Mouse (Mus musculus) liver, embryonic 15.5 days (tissue): ENCODE results near the gene Rufy3. TPM values are rescaled to one million over a fixed set of nuclear protein-coding genes. Genes with fewer than 3 reads are reported as not detected.
A peak's percentile ranks its signal among the peaks of the same experiment; 100 is the strongest.

Source experiments
- ATAC-seq: fragments of 200-750 bp; cut with Nextera tagmentation; 2 replicates; pipeline ENCODE4 v1.8.0; 2017; ENCODE audit warnings: moderate number of reproducible peaks, mild to moderate bottlenecking, moderate library complexity; ENCODE audit not compliant: insufficient read depth
- H3K27ac ChIP-seq: fragments of 300-500 bp; sonication (generic); replicated peaks from 2 replicates; pipeline ENCODE4 v1.5.1; 2015; ENCODE audit warnings: mild to moderate bottlenecking, inconsistent platforms
- H3K27me3 ChIP-seq: fragments of 300-500 bp; sonication (generic); 2 replicates; pipeline ENCODE4 v1.6.1; 2015; ENCODE audit warnings: mild to moderate bottlenecking, inconsistent platforms
- H3K36me3 ChIP-seq: fragments of 300-500 bp; sonication (generic); replicated peaks from 2 replicates; pipeline ENCODE4 v1.6.1; 2015; ENCODE audit warnings: moderate library complexity, mild to moderate bottlenecking, inconsistent platforms
- H3K4me1 ChIP-seq: fragments of 300-500 bp; sonication (generic); replicated peaks from 2 replicates; pipeline ENCODE4 v1.6.1; 2015; ENCODE audit warnings: inconsistent platforms
- H3K4me2 ChIP-seq: fragments of 300-500 bp; sonication (generic); 2 replicates; pipeline ENCODE4 v1.6.1; 2015; ENCODE audit warnings: moderate library complexity, mild to moderate bottlenecking, inconsistent platforms
- H3K4me3 ChIP-seq: fragments of 300-500 bp; sonication (generic); replicated peaks from 2 replicates; pipeline ENCODE4 v1.5.1; 2015; ENCODE audit warnings: mild to moderate bottlenecking, inconsistent platforms
- H3K9ac ChIP-seq: fragments of 300-500 bp; sonication (generic); 2 replicates; pipeline ENCODE4 v1.6.1; 2015; ENCODE audit warnings: moderate library complexity, mild to moderate bottlenecking, inconsistent platforms
- H3K9me3 ChIP-seq: fragments of 300-500 bp; sonication (generic); replicated peaks from 2 replicates; pipeline ENCODE4 v1.6.1; 2016; ENCODE audit warnings: inconsistent platforms
- WGBS: fragments of 180-500 bp; shearing (Covaris S2); methylation state at CpG from one replicate; pipeline ENCODE4 v1.1.7; 2015; ENCODE audit warnings: mixed read lengths; ENCODE audit not compliant: insufficient replicate concordance; 5-methylcytosine and 5-hydroxymethylcytosine counted together
- polyA plus RNA-seq: library from polyadenylated mRNA; unstranded; fragments of >200 nt; fragmentation: Nextera tagmentation; extraction: Ambion mirVana; gene quantifications from 2 replicates; pipeline ENCODE4 v1.2.1, GENCODE M21; 2015

The Rufy3 gene
- polyA plus RNA-seq, 1 experiment from 2014 or later: 4.5 TPM

- WGBS: 81% methylated on average over 3 of the region's 3 CpGs
- no peaks in the 10 kb centered on the region for H3K9me3 ChIP-seq
- peaks cover 86% of the 10 kb centered on the region for H3K36me3 ChIP-seq
- no peak overlapping the region for H3K9ac ChIP-seq
- H3K4me1 ChIP-seq: no peaks in the 10 kb centered on the region
- no peak overlapping the region for H3K4me3 ChIP-seq
- H3K27me3 ChIP-seq: no peaks in the 10 kb centered on the region
- ATAC-seq: no peak
- H3K27ac ChIP-seq: no peak overlapping the region
- no peak overlapping the region for H3K4me2 ChIP-seq
These were observed 98.3 kb downstream of the Rufy3 start for GRCm38 (mm10) chr5:88663151-88663550.

- no peak overlapping the region for H3K27ac ChIP-seq
These were observed 99.0 kb downstream of the Rufy3 start for GRCm38 (mm10) chr5:88663875-88664274.

GRCm38 (mm10) chr5:88674703-88675442, 110.0 kb downstream of the Rufy3 start:
- peak; percentile 40 for ATAC-seq
- Histone ChIP-seq H3K9ac (peak overlapping the region; percentile 95), H3K4me3 (peak overlapping the region; percentile 97), H3K4me1 (peaks cover 50% of the 10 kb centered on the region), H3K36me3 (peaks cover 31% of the 10 kb centered on the region), H3K4me2 (peak overlapping the region; percentile 97), H3K9me3 (no peaks in the 10 kb centered on the region), H3K27me3 (no peaks in the 10 kb centered on the region), H3K27ac (peak overlapping the region; percentile 90)
- WGBS: under 1% methylated on average over 47 of the region's 47 CpGs

More at GRCm38 (mm10) chr5:88663875-88664274, 99.0 kb downstream of the Rufy3 start:
- 71% methylated on average over 5 of the region's 5 CpGs for WGBS
- no peak overlapping the region for H3K9ac ChIP-seq
- H3K4me1 ChIP-seq: no peaks in the 10 kb centered on the region
- no peaks in the 10 kb centered on the region for H3K9me3 ChIP-seq
- peaks cover 86% of the 10 kb centered on the region for H3K36me3 ChIP-seq
- H3K27me3 ChIP-seq: no peaks in the 10 kb centered on the region
- H3K4me2 ChIP-seq: no peak overlapping the region
- ATAC-seq: no peak
- H3K4me3 ChIP-seq: no peak overlapping the region

GRCm38 (mm10) chr5:88675443-88676387, 110.9 kb downstream of the Rufy3 start, which contains the start of gene Grsf1:
TSS of gene Grsf1 (minus strand) at chr5:88676171.
- peak; percentile 89 for ATAC-seq
- H3K9me3 ChIP-seq: no peaks in the 10 kb centered on the region
- H3K4me1 ChIP-seq: peaks cover 50% of the 10 kb centered on the region
- peak within 1 kb of the TSS; percentile 90 for H3K27ac ChIP-seq
- under 1% methylated on average over 127 of the region's 127 CpGs for WGBS
- H3K36me3 ChIP-seq: peaks cover 23% of the 10 kb centered on the region
- H3K9ac ChIP-seq: peak within 1 kb of the TSS; percentile 95
- peak within 1 kb of the TSS; percentile 97 for H3K4me3 ChIP-seq
- H3K4me2 ChIP-seq: peak within 1 kb of the TSS; percentile 97
- no peaks in the 10 kb centered on the region for H3K27me3 ChIP-seq

GRCm38 (mm10) chr5:88678929-88679328, 114.1 kb downstream of the Rufy3 start:
- H3K36me3 ChIP-seq: no peaks in the 10 kb centered on the region
- WGBS: 26% methylated on average over 7 of the region's 7 CpGs
- H3K27me3 ChIP-seq: peaks cover 12% of the 10 kb centered on the region
- H3K4me3 ChIP-seq: no peak overlapping the region
- H3K4me2 ChIP-seq: peak overlapping the region; percentile 29
- no peak overlapping the region for H3K9ac ChIP-seq
- peaks cover 45% of the 10 kb centered on the region for H3K4me1 ChIP-seq
- no peaks in the 10 kb centered on the region for H3K9me3 ChIP-seq
- H3K27ac ChIP-seq: peak overlapping the region; percentile 19; the same call in 1 of the 2 replicates
- ATAC-seq: no peak

- Histone ChIP-seq H3K4me3 (no peak overlapping the region), H3K36me3 (no peaks in the 10 kb centered on the region), H3K27ac (no peak overlapping the region), H3K27me3 (peaks cover 16% of the 10 kb centered on the region), H3K4me2 (peak overlapping the region; percentile 29), H3K9ac (no peak overlapping the region), H3K4me1 (peaks cover 41% of the 10 kb centered on the region), H3K9me3 (no peaks in the 10 kb centered on the region)
- no peak for ATAC-seq
- 32% methylated on average over 6 of the region's 6 CpGs for WGBS
These were observed 114.5 kb downstream of the Rufy3 start for GRCm38 (mm10) chr5:88679341-88679740.

- Histone ChIP-seq H3K9me3 (no peaks in the 10 kb centered on the region), H3K4me1 (peaks cover 32% of the 10 kb centered on the region), H3K27me3 (peaks cover 28% of the 10 kb centered on the region), H3K4me3 (no peak overlapping the region), H3K27ac (no peak overlapping the region), H3K9ac (no peak overlapping the region), H3K4me2 (no peak overlapping the region), H3K36me3 (no peaks in the 10 kb centered on the region)
- 76% methylated on average over 6 of the region's 6 CpGs for WGBS
- no peak for ATAC-seq
These were observed 115.7 kb downstream of the Rufy3 start for GRCm38 (mm10) chr5:88680567-88680966.

GRCm38 (mm10) chr5:88683706-88684105, 118.9 kb downstream of the Rufy3 start:
- ATAC-seq: no peak
- Histone ChIP-seq H3K27ac (no peak overlapping the region), H3K9me3 (no peaks in the 10 kb centered on the region), H3K36me3 (no peaks in the 10 kb centered on the region), H3K4me3 (no peak overlapping the region), H3K9ac (no peak overlapping the region), H3K4me2 (no peak overlapping the region), H3K4me1 (peaks cover 21% of the 10 kb centered on the region), H3K27me3 (peaks cover 41% of the 10 kb centered on the region)
- 49% methylated on average over 9 of the region's 9 CpGs for WGBS

- ATAC-seq: no peak
- peaks cover 21% of the 10 kb centered on the region for H3K4me1 ChIP-seq
- no peaks in the 10 kb centered on the region for H3K36me3 ChIP-seq
- H3K4me3 ChIP-seq: no peak overlapping the region
- H3K9ac ChIP-seq: no peak overlapping the region
- no peak overlapping the region for H3K27ac ChIP-seq
- whole genome bisulfite sequencing: 28% methylated on average over 3 of the region's 3 CpGs
- H3K9me3 ChIP-seq: no peaks in the 10 kb centered on the region
- H3K4me2 ChIP-seq: no peak overlapping the region
- H3K27me3 ChIP-seq: peaks cover 41% of the 10 kb centered on the region
These were observed 119.4 kb downstream of the Rufy3 start for GRCm38 (mm10) chr5:88684226-88684625.

- Histone ChIP-seq H3K4me3 (no peak overlapping the region), H3K27ac (no peak overlapping the region), H3K27me3 (peaks cover 41% of the 10 kb centered on the region), H3K4me2 (no peak overlapping the region), H3K4me1 (peaks cover 15% of the 10 kb centered on the region), H3K36me3 (no peaks in the 10 kb centered on the region), H3K9ac (no peak overlapping the region), H3K9me3 (no peaks in the 10 kb centered on the region)
- 16% methylated on average over 6 of the region's 6 CpGs for WGBS
- no peak for ATAC-seq
These were observed 120.5 kb downstream of the Rufy3 start for GRCm38 (mm10) chr5:88685306-88685705.

- H3K4me2 ChIP-seq: no peak overlapping the region
- ATAC-seq: peak; percentile 41; the same call in 1 of the 2 replicates
- H3K27ac ChIP-seq: no peak overlapping the region
- WGBS: 27% methylated on average over 6 of the region's 6 CpGs
- H3K27me3 ChIP-seq: peaks cover 41% of the 10 kb centered on the region
- H3K36me3 ChIP-seq: no peaks in the 10 kb centered on the region
- H3K9me3 ChIP-seq: no peaks in the 10 kb centered on the region
- no peak overlapping the region for H3K9ac ChIP-seq
- H3K4me3 ChIP-seq: no peak overlapping the region
- H3K4me1 ChIP-seq: peaks cover 15% of the 10 kb centered on the region
These were observed 121.0 kb downstream of the Rufy3 start for GRCm38 (mm10) chr5:88685745-88686299.
